Mouse (Mus musculus) neural tube, embryonic 15.5 days (tissue): ENCODE data around the gene CK137956. TPM values are rescaled to one million over a fixed set of nuclear protein-coding genes. Genes with fewer than 3 reads are reported as not detected.

Source experiments
- ATAC-seq: fragments of 200-750 bp; cut with Nextera tagmentation; 2 replicates; pipeline ENCODE4 v1.8.0; 2017; ENCODE audit warnings: mild to moderate bottlenecking, moderate TSS enrichment, moderate library complexity; ENCODE audit not compliant: low FRiP score
- H3K27ac ChIP-seq: fragments of 300-500 bp; sonication (generic); replicated peaks from 2 replicates; pipeline ENCODE4 v1.5.1; 2015; ENCODE audit warnings: mild to moderate bottlenecking, inconsistent platforms
- H3K27me3 ChIP-seq: fragments of 300-500 bp; sonication (generic); replicated peaks from 2 replicates; pipeline ENCODE4 v1.6.1; 2015; ENCODE audit warnings: inconsistent platforms
- H3K36me3 ChIP-seq: fragments of 300-500 bp; sonication (generic); 2 replicates; pipeline ENCODE4 v1.6.1; 2015; ENCODE audit warnings: inconsistent platforms
- H3K4me1 ChIP-seq: fragments of 300-500 bp; sonication (generic); 2 replicates; pipeline ENCODE4 v1.6.1; 2015; ENCODE audit warnings: inconsistent platforms
- H3K4me2 ChIP-seq: fragments of 300-500 bp; sonication (generic); 2 replicates; pipeline ENCODE4 v1.6.1; 2015; ENCODE audit warnings: inconsistent platforms, mild to moderate bottlenecking, moderate library complexity
- H3K4me3 ChIP-seq: fragments of 300-500 bp; sonication (generic); replicated peaks from 2 replicates; pipeline ENCODE4 v1.5.1; 2015; ENCODE audit warnings: mild to moderate bottlenecking, inconsistent platforms
- H3K9ac ChIP-seq: fragments of 300-500 bp; sonication (generic); replicated peaks from 2 replicates; pipeline ENCODE4 v1.6.1; 2015; ENCODE audit warnings: mild to moderate bottlenecking, inconsistent platforms
- H3K9me3 ChIP-seq: fragments of 300-500 bp; sonication (generic); replicated peaks from 2 replicates; pipeline ENCODE4 v1.6.1; 2016; ENCODE audit warnings: inconsistent platforms
- WGBS: fragments of 180-500 bp; shearing (Covaris S2); methylation state at CpG from one replicate; pipeline ENCODE4 v1.1.7; 2015; ENCODE audit warnings: mixed read lengths; 5-methylcytosine and 5-hydroxymethylcytosine counted together
- polyA plus RNA-seq: library from polyadenylated mRNA; unstranded; fragments of >200 nt; fragmentation: Nextera tagmentation; extraction: Ambion mirVana; gene quantifications from 2 replicates; pipeline ENCODE4 v1.2.1, GENCODE M21; 2015

Gene CK137956
- polyA plus RNA-seq, 1 experiment from 2014 or later, result 1.4 TPM

- no peaks in the 10 kb centered on the region for H3K9me3 ChIP-seq
- H3K36me3 ChIP-seq, result no peaks in the 10 kb centered on the region
- peak; percentile 54 for ATAC-seq
- no peak overlapping the region for H3K9ac ChIP-seq
- peak overlapping the region; percentile 67 for H3K4me2 ChIP-seq
- peaks cover 6% of the 10 kb centered on the region; the same call in 1 of the 2 replicates for H3K27me3 ChIP-seq
- peaks cover 40% of the 10 kb centered on the region for H3K4me1 ChIP-seq
- peak overlapping the region; percentile 72 for H3K4me3 ChIP-seq
- 16% methylated on average over 10 of the region's 10 CpGs for WGBS
- H3K27ac ChIP-seq, result peak overlapping the region; percentile 90
Observed at GRCm38 (mm10) chr4:127985874-127986273, 15.1 kb upstream of the CK137956 start.

GRCm38 (mm10) chr4:127984426-127984825 lies 13.7 kb upstream of the CK137956 start:
- Histone ChIP-seq H3K27ac (no peak overlapping the region), H3K9ac (no peak overlapping the region), H3K27me3 (peaks cover 6% of the 10 kb centered on the region; the same call in 1 of the 2 replicates), H3K4me3 (no peak overlapping the region), H3K4me2 (no peak overlapping the region), H3K4me1 (peaks cover 27% of the 10 kb centered on the region), H3K36me3 (no peaks in the 10 kb centered on the region), H3K9me3 (no peaks in the 10 kb centered on the region)
- 92% methylated on average over 2 of the region's 2 CpGs for WGBS
- ATAC-seq, result no peak

- Histone ChIP-seq H3K27ac (no peak overlapping the region), H3K9me3 (no peaks in the 10 kb centered on the region), H3K36me3 (no peaks in the 10 kb centered on the region), H3K4me1 (peaks cover 5% of the 10 kb centered on the region), H3K9ac (no peak overlapping the region), H3K27me3 (peaks cover 3% of the 10 kb centered on the region; the same call in 1 of the 2 replicates), H3K4me2 (no peak overlapping the region), H3K4me3 (no peak overlapping the region)
- 28% methylated on average over 6 of the region's 6 CpGs for WGBS
- no peak for ATAC-seq
Observed at GRCm38 (mm10) chr4:127981125-127981524, 10.4 kb upstream of the CK137956 start.

GRCm38 (mm10) chr4:127972976-127973375 lies 2.2 kb upstream of the CK137956 start:
- Histone ChIP-seq H3K27ac (no peak overlapping the region), H3K4me1 (peaks cover 23% of the 10 kb centered on the region), H3K9ac (no peak overlapping the region), H3K4me3 (no peak overlapping the region), H3K4me2 (no peak overlapping the region), H3K36me3 (no peaks in the 10 kb centered on the region), H3K9me3 (no peaks in the 10 kb centered on the region), H3K27me3 (peaks cover 33% of the 10 kb centered on the region)
- WGBS, result 88% methylated on average over 3 of the region's 3 CpGs
- no peak for ATAC-seq

- no peak overlapping the region for H3K4me3 ChIP-seq
- no peaks in the 10 kb centered on the region for H3K36me3 ChIP-seq
- peaks cover 23% of the 10 kb centered on the region for H3K4me1 ChIP-seq
- no peak overlapping the region for H3K9ac ChIP-seq
- H3K9me3 ChIP-seq, result no peaks in the 10 kb centered on the region
- ATAC-seq, result no peak
- H3K27ac ChIP-seq, result no peak overlapping the region
- H3K4me2 ChIP-seq, result no peak overlapping the region
- WGBS, result 7% methylated on average over 7 of the region's 7 CpGs
- peaks cover 36% of the 10 kb centered on the region for H3K27me3 ChIP-seq
Observed at GRCm38 (mm10) chr4:127970018-127970421, 731 bp downstream of the CK137956 start.

- no peaks in the 10 kb centered on the region for H3K36me3 ChIP-seq
- ATAC-seq, result no peak
Observed at GRCm38 (mm10) chr4:127969101-127969500, 1.6 kb downstream of the CK137956 start.

GRCm38 (mm10) chr4:127953006-127953710 lies 17.6 kb downstream of the CK137956 start:
- Histone ChIP-seq H3K27me3 (no peaks in the 10 kb centered on the region), H3K9ac (no peak overlapping the region), H3K9me3 (no peaks in the 10 kb centered on the region), H3K4me2 (no peak overlapping the region), H3K36me3 (no peaks in the 10 kb centered on the region), H3K27ac (no peak overlapping the region), H3K4me3 (no peak overlapping the region), H3K4me1 (no peaks in the 10 kb centered on the region)
- ATAC-seq, result no peak
- 68% methylated on average over 10 of the region's 10 CpGs for WGBS

More at GRCm38 (mm10) chr4:127969101-127969500, 1.6 kb downstream of the CK137956 start:
- no peak overlapping the region for H3K9ac ChIP-seq
- peaks cover 36% of the 10 kb centered on the region for H3K27me3 ChIP-seq
- no peaks in the 10 kb centered on the region for H3K9me3 ChIP-seq
- no peak overlapping the region for H3K4me2 ChIP-seq
- H3K4me1 ChIP-seq, result peaks cover 23% of the 10 kb centered on the region
- H3K4me3 ChIP-seq, result no peak overlapping the region
- H3K27ac ChIP-seq, result no peak overlapping the region
- WGBS, result 19% methylated on average over 7 of the region's 7 CpGs

GRCm38 (mm10) chr4:127947696-127948095 lies 23.1 kb downstream of the CK137956 start:
- WGBS, result 86% methylated on average over 2 of the region's 2 CpGs
- Histone ChIP-seq H3K9ac (no peak overlapping the region), H3K4me3 (no peak overlapping the region), H3K27me3 (no peaks in the 10 kb centered on the region), H3K36me3 (no peaks in the 10 kb centered on the region), H3K4me1 (no peaks in the 10 kb centered on the region), H3K9me3 (no peaks in the 10 kb centered on the region), H3K27ac (no peak overlapping the region), H3K4me2 (no peak overlapping the region)
- ATAC-seq, result no peak

- no peak for ATAC-seq
Observed at GRCm38 (mm10) chr4:127937474-127937873, 33.3 kb downstream of the CK137956 start.

GRCm38 (mm10) chr4:127935369-127935768 lies 35.4 kb downstream of the CK137956 start:
- Histone ChIP-seq H3K27me3 (no peaks in the 10 kb centered on the region), H3K4me2 (no peak overlapping the region), H3K36me3 (no peaks in the 10 kb centered on the region), H3K9me3 (no peaks in the 10 kb centered on the region), H3K4me3 (no peak overlapping the region), H3K9ac (no peak overlapping the region), H3K4me1 (no peaks in the 10 kb centered on the region), H3K27ac (no peak overlapping the region)
- ATAC-seq, result no peak
- 46% methylated on average over 3 of the region's 3 CpGs for WGBS

More at GRCm38 (mm10) chr4:127937474-127937873, 33.3 kb downstream of the CK137956 start:
- Histone ChIP-seq H3K27ac (no peak overlapping the region), H3K36me3 (no peaks in the 10 kb centered on the region), H3K4me3 (no peak overlapping the region), H3K9ac (no peak overlapping the region), H3K4me1 (no peaks in the 10 kb centered on the region), H3K4me2 (no peak overlapping the region), H3K9me3 (no peaks in the 10 kb centered on the region), H3K27me3 (no peaks in the 10 kb centered on the region)
- WGBS, result 81% methylated on average over 7 of the region's 7 CpGs

GRCm38 (mm10) chr4:127913551-127913950 lies 57.2 kb downstream of the CK137956 start:
- no peak for ATAC-seq

GRCm38 (mm10) chr4:127907151-127907550 lies 63.6 kb downstream of the CK137956 start:
- Histone ChIP-seq H3K4me3 (no peak overlapping the region), H3K9ac (no peak overlapping the region), H3K27ac (no peak overlapping the region), H3K4me1 (peaks cover 5% of the 10 kb centered on the region; the same call in 1 of the 2 replicates), H3K36me3 (no peaks in the 10 kb centered on the region), H3K4me2 (peak overlapping the region; percentile 23; the same call in 1 of the 2 replicates), H3K9me3 (no peaks in the 10 kb centered on the region), H3K27me3 (no peaks in the 10 kb centered on the region)
- no peak for ATAC-seq
- 41% methylated on average over 8 of the region's 8 CpGs for WGBS

More at GRCm38 (mm10) chr4:127913551-127913950, 57.2 kb downstream of the CK137956 start:
- Histone ChIP-seq H3K36me3 (no peaks in the 10 kb centered on the region), H3K9me3 (no peaks in the 10 kb centered on the region), H3K27ac (no peak overlapping the region), H3K4me3 (no peak overlapping the region), H3K9ac (no peak overlapping the region), H3K27me3 (no peaks in the 10 kb centered on the region), H3K4me1 (no peaks in the 10 kb centered on the region), H3K4me2 (no peak overlapping the region)
- 87% methylated on average over 7 of the region's 7 CpGs for WGBS
